Comparison of ENCODE assay signal across 15 mouse cellular contexts in the genomic region with DNA sequence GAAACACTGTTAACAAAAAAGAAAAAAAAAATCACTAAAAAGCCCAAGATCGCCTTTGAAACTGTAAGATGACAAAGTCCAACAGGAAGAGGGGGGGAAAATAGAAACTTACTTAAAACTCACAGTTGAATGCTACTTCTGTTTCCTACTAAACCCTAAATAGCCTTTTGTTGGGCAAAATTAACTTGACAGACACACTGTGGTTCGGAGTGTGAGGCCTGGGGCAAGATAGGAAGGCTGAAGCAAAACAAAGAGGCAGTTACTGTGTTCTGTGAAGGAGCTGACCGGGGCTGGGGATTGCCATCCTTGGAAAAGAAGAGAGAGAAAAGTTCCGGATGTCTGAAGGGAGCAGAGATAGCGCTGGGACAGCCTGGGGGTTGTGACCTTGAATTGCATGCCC.
A peak's percentile ranks its signal among the peaks of the same experiment; 100 is the strongest.
DNase-seq lines count a peak whose midpoint lies in the region; ATAC-seq and TF ChIP-seq lines count a peak whose summit lies in the region.
"Had no signal": no experiment of that assay in that cellular context is flagged by ENCODE, and none has a peak within 500 bp of the region (broad histone marks: within the 10 kb centered on the region; RNA-seq: fewer than 3 reads in every experiment).

No protein-coding gene starts in this region.

- TF ChIP-seq CTCF in cerebellum, adult 2 months (IDR thresholded peaks at IDR 0.05; ENCODE audit: borderline replicate concordance, insufficient read depth, low read depth, low read length): no peak

- no peaks in the 10 kb centered on the region for H3K36me3 ChIP-seq in heart, embryonic 12.5 days
- H3K36me3 ChIP-seq in lung, embryonic 16.5 days (ENCODE audit: control insufficient read depth, insufficient read depth, low read length): no peaks in the 10 kb centered on the region
- H3K36me3 ChIP-seq: hindbrain, embryonic 15.5 days; limb, embryonic 15.5 days had no signal

- no peaks in the 10 kb centered on the region for H3K27me3 ChIP-seq in heart, embryonic 12.5 days (replicated peaks)
- H3K27me3 ChIP-seq in lung, embryonic 16.5 days (ENCODE audit: control insufficient read depth, insufficient read depth, low read depth, low read length): no peaks in the 10 kb centered on the region
- H3K27me3 ChIP-seq in cerebellum, adult 2 months (ENCODE audit: control insufficient read depth, insufficient read depth, low read length): no peaks in the 10 kb centered on the region
- H3K27me3 ChIP-seq: hindbrain, embryonic 15.5 days; limb, embryonic 15.5 days had no signal

- 20% methylated on average over 5 of the region's 5 CpGs for WGBS in heart, embryonic 12.5 days
- 29% methylated on average over 5 of the region's 5 CpGs for WGBS in lung, embryonic 16.5 days
- 78% methylated on average over 5 of the region's 5 CpGs for WGBS in cerebellum, adult 2 months

- 0 out of 2 replicates have a peak overlapping the region, but pooled peaks have one; percentile 38 for H3K27ac ChIP-seq in heart, embryonic 12.5 days (ENCODE audit: poor library complexity, severe bottlenecking)
- H3K27ac ChIP-seq in lung, embryonic 16.5 days (ENCODE audit: low read length): peak overlapping the region; percentile 24; the same call in 1 of the 2 replicates
- no peak overlapping the region for H3K27ac ChIP-seq in cerebellum, adult 2 months (ENCODE audit: insufficient read depth, low read length)
- H3K27ac ChIP-seq: hindbrain, embryonic 15.5 days; limb, embryonic 15.5 days had no signal

- TF ChIP-seq POLR2A in cerebellum, adult 2 months (IDR thresholded peaks at IDR 0.05; ENCODE audit: borderline replicate concordance, insufficient read depth, low read length): no peak

- no peak overlapping the region for H3K4me3 ChIP-seq in heart, embryonic 12.5 days
- H3K4me3 ChIP-seq in lung, embryonic 16.5 days (ENCODE audit: low read length): no peak overlapping the region
- H3K4me3 ChIP-seq in cerebellum, adult 2 months (replicated peaks; ENCODE audit: insufficient read depth, low read depth, low read length): no peak overlapping the region
- H3K4me3 ChIP-seq: hindbrain, embryonic 15.5 days; limb, embryonic 15.5 days had no signal

- peaks cover 10% of the 10 kb centered on the region for H3K4me1 ChIP-seq in heart, embryonic 12.5 days (replicated peaks)
- peaks cover 2% of the 10 kb centered on the region; the same call in 1 of the 2 replicates for H3K4me1 ChIP-seq in lung, embryonic 16.5 days (replicated peaks; ENCODE audit: control insufficient read depth, insufficient read depth, low read length)
- H3K4me1 ChIP-seq in cerebellum, adult 2 months (ENCODE audit: control insufficient read depth, insufficient read depth, low read length): no peaks in the 10 kb centered on the region
- H3K4me1 ChIP-seq: hindbrain, embryonic 15.5 days; limb, embryonic 15.5 days had no signal

- H3K9ac ChIP-seq in heart, embryonic 12.5 days: no peak overlapping the region
- H3K9ac ChIP-seq in lung, embryonic 16.5 days (ENCODE audit: low read length): no peak overlapping the region
- H3K9ac ChIP-seq: forebrain, postnatal 0 days; hindbrain, embryonic 15.5 days; limb, embryonic 15.5 days had no signal

- no peak for DNase-seq in heart, postnatal 4 days
- no peak for DNase-seq in lung, postnatal 25 days (ENCODE audit: low spot score)
- DNase-seq in cerebellum, adult 2 months: no peak
- DNase-seq: cerebellum, adult 18-20 months; forebrain, postnatal 0 days; gastrocnemius, postnatal 10 days; kidney, adult 11 months; lung, postnatal 14 days; midbrain, embryonic 14.5 days had no signal

- no peaks in the 10 kb centered on the region for H3K9me3 ChIP-seq in heart, embryonic 12.5 days (replicated peaks)
- no peaks in the 10 kb centered on the region for H3K9me3 ChIP-seq in lung, embryonic 16.5 days (ENCODE audit: control insufficient read depth, low read length)
- H3K9me3 ChIP-seq: hindbrain, embryonic 15.5 days; limb, embryonic 15.5 days had no signal

- no peak overlapping the region for H3K4me2 ChIP-seq in heart, embryonic 12.5 days
- H3K4me2 ChIP-seq in lung, embryonic 16.5 days (ENCODE audit: low read depth, low read length): no peak overlapping the region
- H3K4me2 ChIP-seq: hindbrain, embryonic 15.5 days; limb, embryonic 15.5 days had no signal

- 0 out of 2 replicates have a peak, but pooled peaks have one; percentile 45 for ATAC-seq in heart, embryonic 12.5 days (ENCODE audit: insufficient number of reproducible peaks, low FRiP score)
- ATAC-seq in lung, embryonic 16.5 days (ENCODE audit: low read depth): no peak
- ATAC-seq in granulocyte monocyte progenitor cell, adult 5-6 weeks (replicated peaks; ENCODE audit: poor library complexity, severe bottlenecking): peak; percentile 48
- no peak for ATAC-seq in megakaryocyte-erythroid progenitor cell, adult 5-6 weeks (replicated peaks; ENCODE audit: low FRiP score, low TSS enrichment, poor library complexity, severe bottlenecking)
- ATAC-seq: forebrain, postnatal 0 days had no signal

Comparison
In these comparisons a context has a peak if more than half of its experiments do, and no peak if none do; other contexts are left out.
1. ATAC-seq: peak in heart, embryonic 12.5 days (single experiment) and granulocyte monocyte progenitor cell, adult 5-6 weeks (single experiment); none in lung, embryonic 16.5 days (single experiment) and megakaryocyte-erythroid progenitor cell, adult 5-6 weeks (single experiment).